Mouse (Mus musculus) forebrain, embryonic 15.5 days (tissue): ENCODE results near the gene Mvd. TPM values are rescaled to one million over a fixed set of nuclear protein-coding genes. Genes with fewer than 3 reads are reported as not detected.

ENCODE experiments used
- ATAC-seq: fragments of 200-750 bp; cut with Nextera tagmentation; replicated peaks from 2 replicates; pipeline ENCODE4 v1.8.0; 2017; ENCODE audit warnings: mild to moderate bottlenecking, moderate TSS enrichment, moderate library complexity
- H3K27ac ChIP-seq: fragments of 300-500 bp; sonication (generic); replicated peaks from 2 replicates; pipeline ENCODE4 v1.5.1; 2015; ENCODE audit warnings: mild to moderate bottlenecking, inconsistent platforms
- H3K27me3 ChIP-seq: fragments of 300-500 bp; sonication (generic); 2 replicates; pipeline ENCODE4 v1.6.1; 2015; ENCODE audit warnings: inconsistent platforms
- H3K36me3 ChIP-seq: fragments of 300-500 bp; sonication (generic); 2 replicates; pipeline ENCODE4 v1.6.1; 2015; ENCODE audit warnings: mild to moderate bottlenecking, inconsistent platforms
- H3K4me1 ChIP-seq: fragments of 300-500 bp; sonication (generic); 2 replicates; pipeline ENCODE4 v1.6.1; 2015; ENCODE audit warnings: inconsistent platforms
- H3K4me2 ChIP-seq: fragments of 300-500 bp; sonication (generic); replicated peaks from 2 replicates; pipeline ENCODE4 v1.6.1; 2015; ENCODE audit warnings: mild to moderate bottlenecking, inconsistent platforms
- H3K4me3 ChIP-seq: fragments of 300-500 bp; sonication (generic); 2 replicates; pipeline ENCODE4 v1.5.1; 2015; ENCODE audit warnings: mild to moderate bottlenecking, inconsistent platforms
- H3K9ac ChIP-seq: fragments of 300-500 bp; sonication (generic); replicated peaks from 2 replicates; pipeline ENCODE4 v1.6.1; 2015; ENCODE audit warnings: mild to moderate bottlenecking, inconsistent platforms
- H3K9me3 ChIP-seq: fragments of 300-500 bp; sonication (generic); 2 replicates; pipeline ENCODE4 v1.6.1; 2016; ENCODE audit warnings: inconsistent platforms
- WGBS: fragments of 180-500 bp; shearing (Covaris S2); methylation state at CpG from one replicate; pipeline ENCODE4 v1.1.7; 2015; ENCODE audit warnings: mixed read lengths; 5-methylcytosine and 5-hydroxymethylcytosine counted together
- polyA plus RNA-seq: library from polyadenylated mRNA; unstranded; fragments of >200 nt; fragmentation: Nextera tagmentation; extraction: Ambion mirVana; gene quantifications from 2 replicates; pipeline ENCODE4 v1.2.1, GENCODE M21; 2015

Mvd gene
- polyA plus RNA-seq, 1 experiment from 2014 or later = 50.3 TPM

GRCm38 (mm10) chr8:122432443-122433268 lies 10.6 kb downstream of the Mvd start, which contains the start of gene Cyba:
Cyba (minus strand) TSS chr8:122432930.
- Histone ChIP-seq H3K4me2 (peak within 1 kb of the TSS; percentile 57), H3K36me3 (peaks cover 32% of the 10 kb centered on the region), H3K27me3 (no peaks in the 10 kb centered on the region), H3K9ac (peak within 1 kb of the TSS; percentile 18; the same call in 1 of the 2 replicates), H3K27ac (no peak within 1 kb of the TSS), H3K4me1 (peaks cover 11% of the 10 kb centered on the region), H3K4me3 (peak within 1 kb of the TSS; percentile 35), H3K9me3 (no peaks in the 10 kb centered on the region)
- WGBS = 6% methylated on average over 43 of the region's 45 CpGs
- ATAC-seq = peak; percentile 66

- no peak for ATAC-seq
- WGBS = 38% methylated on average over 18 of the region's 18 CpGs
- Histone ChIP-seq H3K9ac (peak overlapping the region; percentile 18; the same call in 1 of the 2 replicates), H3K27me3 (no peaks in the 10 kb centered on the region), H3K27ac (no peak overlapping the region), H3K9me3 (no peaks in the 10 kb centered on the region), H3K36me3 (peaks cover 26% of the 10 kb centered on the region), H3K4me3 (peak overlapping the region; percentile 35), H3K4me1 (peaks cover 11% of the 10 kb centered on the region), H3K4me2 (peak overlapping the region; percentile 57)
These were observed 11.4 kb downstream of the Mvd start for GRCm38 (mm10) chr8:122431694-122432442.

GRCm38 (mm10) chr8:122430646-122431045 lies 12.6 kb downstream of the Mvd start:
- Histone ChIP-seq H3K4me2 (no peak overlapping the region), H3K36me3 (peaks cover 14% of the 10 kb centered on the region), H3K27ac (no peak overlapping the region), H3K27me3 (no peaks in the 10 kb centered on the region), H3K4me1 (peaks cover 11% of the 10 kb centered on the region), H3K4me3 (no peak overlapping the region), H3K9me3 (no peaks in the 10 kb centered on the region), H3K9ac (no peak overlapping the region)
- no peak for ATAC-seq
- WGBS = 85% methylated on average over 3 of the region's 3 CpGs

- no peaks in the 10 kb centered on the region for H3K27me3 ChIP-seq
- no peak overlapping the region for H3K4me2 ChIP-seq
- 86% methylated on average over 10 of the region's 10 CpGs for WGBS
- ATAC-seq = no peak
- peaks cover 11% of the 10 kb centered on the region for H3K4me1 ChIP-seq
- H3K9me3 ChIP-seq = no peaks in the 10 kb centered on the region
- H3K4me3 ChIP-seq = no peak overlapping the region
- no peak overlapping the region for H3K27ac ChIP-seq
- peaks cover 9% of the 10 kb centered on the region for H3K36me3 ChIP-seq
- no peak overlapping the region for H3K9ac ChIP-seq
These were observed 13.1 kb downstream of the Mvd start for GRCm38 (mm10) chr8:122430058-122430636.

- 91% methylated on average over 9 of the region's 9 CpGs for WGBS
These were observed 15.1 kb downstream of the Mvd start for GRCm38 (mm10) chr8:122428163-122428562.

GRCm38 (mm10) chr8:122427607-122428006 lies 15.6 kb downstream of the Mvd start:
- no peak for ATAC-seq
- Histone ChIP-seq H3K27ac (no peak overlapping the region), H3K27me3 (no peaks in the 10 kb centered on the region), H3K4me2 (no peak overlapping the region), H3K4me1 (peaks cover 6% of the 10 kb centered on the region), H3K36me3 (no peaks in the 10 kb centered on the region), H3K4me3 (no peak overlapping the region), H3K9ac (no peak overlapping the region), H3K9me3 (no peaks in the 10 kb centered on the region)
- 89% methylated on average over 7 of the region's 7 CpGs for WGBS

More at GRCm38 (mm10) chr8:122428163-122428562, 15.1 kb downstream of the Mvd start:
- no peaks in the 10 kb centered on the region for H3K27me3 ChIP-seq
- H3K4me3 ChIP-seq = no peak overlapping the region
- peaks cover 11% of the 10 kb centered on the region for H3K4me1 ChIP-seq
- H3K9ac ChIP-seq = no peak overlapping the region
- H3K4me2 ChIP-seq = no peak overlapping the region
- no peaks in the 10 kb centered on the region for H3K36me3 ChIP-seq
- ATAC-seq = no peak
- no peak overlapping the region for H3K27ac ChIP-seq
- H3K9me3 ChIP-seq = no peaks in the 10 kb centered on the region

- H3K9ac ChIP-seq = no peak overlapping the region
- H3K27me3 ChIP-seq = no peaks in the 10 kb centered on the region
- no peak overlapping the region for H3K4me2 ChIP-seq
- no peaks in the 10 kb centered on the region for H3K36me3 ChIP-seq
- no peak for ATAC-seq
- no peaks in the 10 kb centered on the region for H3K9me3 ChIP-seq
- H3K4me3 ChIP-seq = no peak overlapping the region
- H3K4me1 ChIP-seq = no peaks in the 10 kb centered on the region
- 83% methylated on average over 9 of the region's 9 CpGs for WGBS
- H3K27ac ChIP-seq = no peak overlapping the region
These were observed 17.1 kb downstream of the Mvd start for GRCm38 (mm10) chr8:122426145-122426544.

GRCm38 (mm10) chr8:122423659-122424058 lies 19.6 kb downstream of the Mvd start:
- no peaks in the 10 kb centered on the region for H3K36me3 ChIP-seq
- no peak overlapping the region for H3K4me3 ChIP-seq
- no peak overlapping the region for H3K27ac ChIP-seq
- WGBS = 46% methylated on average over 5 of the region's 5 CpGs
- no peaks in the 10 kb centered on the region for H3K27me3 ChIP-seq
- H3K9ac ChIP-seq = no peak overlapping the region
- ATAC-seq = no peak
- H3K4me2 ChIP-seq = no peak overlapping the region
- H3K4me1 ChIP-seq = no peaks in the 10 kb centered on the region
- H3K9me3 ChIP-seq = no peaks in the 10 kb centered on the region

- 88% methylated on average over 24 of the region's 24 CpGs for WGBS
- Histone ChIP-seq H3K4me1 (no peaks in the 10 kb centered on the region), H3K36me3 (0 out of 2 replicates have a peak, but pooled peaks cover 3% of the 10 kb centered on the region), H3K27ac (no peak overlapping the region), H3K9ac (no peak overlapping the region), H3K9me3 (no peaks in the 10 kb centered on the region), H3K27me3 (no peaks in the 10 kb centered on the region), H3K4me2 (no peak overlapping the region), H3K4me3 (no peak overlapping the region)
- no peak for ATAC-seq
These were observed 20.0 kb downstream of the Mvd start for GRCm38 (mm10) chr8:122423217-122423616.

- Histone ChIP-seq H3K27me3 (no peaks in the 10 kb centered on the region), H3K9me3 (no peaks in the 10 kb centered on the region), H3K9ac (no peak within 1 kb of the TSS), H3K4me1 (no peaks in the 10 kb centered on the region), H3K4me3 (no peak within 1 kb of the TSS), H3K4me2 (no peak within 1 kb of the TSS), H3K36me3 (peaks cover 13% of the 10 kb centered on the region), H3K27ac (no peak within 1 kb of the TSS)
- ATAC-seq = no peak
- 83% methylated on average over 14 of the region's 14 CpGs for WGBS
These were observed 21.7 kb downstream of the Mvd start, which contains the start of gene Il17c for GRCm38 (mm10) chr8:122421376-122422070. Il17c (plus strand) TSS chr8:122422020.

- Histone ChIP-seq H3K9me3 (no peaks in the 10 kb centered on the region), H3K4me2 (no peak overlapping the region), H3K36me3 (peaks cover 28% of the 10 kb centered on the region), H3K4me3 (no peak overlapping the region), H3K9ac (no peak overlapping the region), H3K27me3 (no peaks in the 10 kb centered on the region), H3K4me1 (no peaks in the 10 kb centered on the region), H3K27ac (no peak overlapping the region)
- ATAC-seq = no peak
- 60% methylated on average over 9 of the region's 9 CpGs for WGBS
These were observed 23.2 kb downstream of the Mvd start for GRCm38 (mm10) chr8:122419881-122420555.
